20 mouse cellular contexts compared by ENCODE assay signal in the genomic region with DNA sequence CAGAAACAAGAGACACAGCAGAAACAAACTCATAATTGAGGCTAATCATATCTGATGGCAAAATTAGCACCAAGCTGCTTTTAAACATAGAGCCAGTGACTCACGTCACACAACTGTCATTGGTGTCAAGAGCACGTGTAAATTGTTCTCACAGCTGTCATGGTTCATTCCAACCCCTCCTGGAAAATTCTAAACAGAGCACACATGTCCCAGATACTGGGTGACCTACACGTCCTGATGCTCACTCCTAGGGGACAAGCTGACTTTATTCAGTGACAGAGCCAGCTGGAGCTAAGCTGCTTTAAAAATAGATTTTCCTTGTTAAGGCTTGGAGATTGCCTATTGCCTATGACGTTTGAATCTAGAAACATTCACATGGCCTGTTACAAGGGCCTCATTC.
A peak's percentile ranks its signal among the peaks of the same experiment; 100 is the strongest.
DNase-seq lines count a peak whose midpoint lies in the region; ATAC-seq and TF ChIP-seq lines count a peak whose summit lies in the region.
"Had no signal": no experiment of that assay in that cellular context is flagged by ENCODE, and none has a peak within 500 bp of the region (broad histone marks: within the 10 kb centered on the region; RNA-seq: fewer than 3 reads in every experiment).

No protein-coding gene starts in this region.

- H3K27ac ChIP-seq in gastrocnemius, adult 2 months: peak overlapping the region; percentile 57
- H3K27ac ChIP-seq in embryonic facial prominence, embryonic 15.5 days (replicated peaks): no peak overlapping the region
- peak overlapping the region; percentile 81 for H3K27ac ChIP-seq in heart, embryonic 13.5 days (replicated peaks)
- H3K27ac ChIP-seq in left cerebral cortex, adult 2 months: no peak overlapping the region
- H3K27ac ChIP-seq: forebrain, embryonic 13.5 days; hindbrain, embryonic 13.5 days; liver, embryonic 12.5 days; lung, embryonic 15.5 days; stomach, postnatal 0 days had no signal

- intact Hi-C loops in gastrocnemius, adult 2 months (cut with DNase I): no loop called here
- intact Hi-C loops in left cerebral cortex, adult 2 months (cut with DNase I): no loop called here

- peaks cover 5% of the 10 kb centered on the region; the same call in 1 of the 2 replicates for H3K4me1 ChIP-seq in embryonic facial prominence, embryonic 15.5 days
- H3K4me1 ChIP-seq in heart, embryonic 13.5 days: peaks cover 38% of the 10 kb centered on the region
- H3K4me1 ChIP-seq: liver, embryonic 12.5 days; megakaryocyte, embryonic 14.5 days had no signal

- no peaks in the 10 kb centered on the region for H3K9me3 ChIP-seq in embryonic facial prominence, embryonic 15.5 days (replicated peaks)
- 0 out of 2 replicates have a peak, but pooled peaks cover 5% of the 10 kb centered on the region for H3K9me3 ChIP-seq in heart, embryonic 13.5 days
- H3K9me3 ChIP-seq: lung, embryonic 15.5 days had no signal

- H3K36me3 ChIP-seq in embryonic facial prominence, embryonic 15.5 days: no peaks in the 10 kb centered on the region
- no peaks in the 10 kb centered on the region for H3K36me3 ChIP-seq in heart, embryonic 13.5 days
- no peaks in the 10 kb centered on the region for H3K36me3 ChIP-seq in myocyte (ENCODE audit: control insufficient read depth, insufficient read depth)
- H3K36me3 ChIP-seq: hindbrain, embryonic 13.5 days; liver, embryonic 12.5 days; lung, embryonic 15.5 days had no signal

- ATAC-seq in embryonic facial prominence, embryonic 15.5 days (ENCODE audit: insufficient number of reproducible peaks, low FRiP score, low TSS enrichment, low read depth): 0 out of 2 replicates have a peak, but pooled peaks have one; percentile 51
- ATAC-seq in heart, embryonic 13.5 days (ENCODE audit: extremely low read depth, insufficient number of reproducible peaks, low FRiP score, low TSS enrichment): 0 out of 2 replicates have a peak, but pooled peaks have one; percentile 46
- ATAC-seq: forebrain, embryonic 13.5 days; intestine, postnatal 0 days; liver, embryonic 12.5 days had no signal

- H3K27me3 ChIP-seq in embryonic facial prominence, embryonic 15.5 days: no peaks in the 10 kb centered on the region
- no peaks in the 10 kb centered on the region for H3K27me3 ChIP-seq in heart, embryonic 13.5 days (replicated peaks)
- H3K27me3 ChIP-seq in myocyte (ENCODE audit: control insufficient read depth, insufficient read depth, insufficient read length): no peaks in the 10 kb centered on the region
- H3K27me3 ChIP-seq: forebrain, embryonic 13.5 days; hindbrain, embryonic 13.5 days; liver, embryonic 12.5 days; lung, embryonic 15.5 days had no signal

- H3ac ChIP-seq in myocyte (ENCODE audit: control insufficient read depth, insufficient read length): no peak overlapping the region

- H3K4me2 ChIP-seq in embryonic facial prominence, embryonic 15.5 days (replicated peaks): no peak overlapping the region
- no peak overlapping the region for H3K4me2 ChIP-seq in heart, embryonic 13.5 days
- no peak overlapping the region for H3K4me2 ChIP-seq in myocyte (ENCODE audit: low read depth)
- H3K4me2 ChIP-seq: forebrain, embryonic 13.5 days; hindbrain, embryonic 13.5 days; liver, embryonic 12.5 days; lung, embryonic 15.5 days had no signal

- TF ChIP-seq CTCF in gastrocnemius, adult 2 months (IDR thresholded peaks at IDR 0.05): no peak
- no peak for TF ChIP-seq CTCF in left cerebral cortex, adult 2 months (IDR thresholded peaks at IDR 0.05)

- no peak for TF ChIP-seq POLR2A in myocyte (IDR thresholded peaks at IDR 0.05; ENCODE audit: insufficient read length, low read depth)

- H3K4me3 ChIP-seq in gastrocnemius, adult 2 months: no peak overlapping the region
- no peak overlapping the region for H3K4me3 ChIP-seq in embryonic facial prominence, embryonic 15.5 days (replicated peaks)
- no peak overlapping the region for H3K4me3 ChIP-seq in heart, embryonic 13.5 days
- H3K4me3 ChIP-seq in myocyte: no peak overlapping the region
- H3K4me3 ChIP-seq in left cerebral cortex, adult 2 months: no peak overlapping the region
- H3K4me3 ChIP-seq: forebrain, embryonic 13.5 days; hindbrain, embryonic 13.5 days; liver, embryonic 12.5 days; lung, embryonic 15.5 days; megakaryocyte, embryonic 14.5 days had no signal

- H3K9ac ChIP-seq in embryonic facial prominence, embryonic 15.5 days: no peak overlapping the region
- no peak overlapping the region for H3K9ac ChIP-seq in heart, embryonic 13.5 days
- H3K9ac ChIP-seq: forebrain, embryonic 13.5 days; hindbrain, embryonic 13.5 days; liver, embryonic 12.5 days; lung, embryonic 15.5 days had no signal

- whole genome bisulfite sequencing in embryonic facial prominence, embryonic 15.5 days: 44% methylated on average over 4 of the region's 4 CpGs
- 17% methylated on average over 4 of the region's 4 CpGs for WGBS in heart, embryonic 13.5 days

- H3K79me2 ChIP-seq in myocyte (ENCODE audit: control insufficient read depth, insufficient read depth): no peaks in the 10 kb centered on the region

- DNase-seq in gastrocnemius, adult 2 months: no peak
- DNase-seq in gastrocnemius, postnatal 4 days (ENCODE audit: low spot score in 2 of 2): no peak
- DNase-seq in cerebellum, adult 18-20 months: no peak
- DNase-seq in left cerebral cortex, adult 2 months (ENCODE audit: extremely low spot score in 1 of 2, low spot score in 2 of 2): no peak
- DNase-seq in Muller cell, postnatal 12 days (ENCODE audit: inconsistent ontology term): no peak
- DNase-seq: adrenal gland, adult 2 months; cerebellum, adult 11-12 months; gastrocnemius, postnatal 10 days; kidney, postnatal 25 days; thymus, postnatal 4 days had no signal

TF ChIP-seq in myocyte, 11 proteins besides CTCF, POLR2A, EP300 and RAD21:
- TF ChIP-seq TCF12 (IDR thresholded peaks at IDR 0.05; ENCODE audit: insufficient read depth, poor library complexity, severe bottlenecking): peak; percentile 66
- TF ChIP-seq MYOD1 (IDR thresholded peaks at IDR 0.05; ENCODE audit: control insufficient read depth in 1 of 3, insufficient read length in 2 of 3, low read depth in 2 of 3): peak; percentile 26 to 76 (median 55)
- no peak for TF ChIP-seq MAX (IDR thresholded peaks at IDR 0.05; ENCODE audit: low read depth)
- no peak for TF ChIP-seq POLR2AphosphoS2 (IDR thresholded peaks at IDR 0.05; ENCODE audit: insufficient read length, low read depth)
- no peak for TF ChIP-seq REST (IDR thresholded peaks at IDR 0.05; ENCODE audit: insufficient read depth, insufficient read length)
- TF ChIP-seq CEBPB (IDR thresholded peaks at IDR 0.05; ENCODE audit: insufficient read depth, poor library complexity, severe bottlenecking): no peak
- TF ChIP-seq E2F4 (IDR thresholded peaks at IDR 0.05; ENCODE audit: insufficient read depth): no peak
- peak; percentile 61 for TF ChIP-seq TCF3 (IDR thresholded peaks at IDR 0.05; ENCODE audit: insufficient read length, low read depth)
- peak in 2 of 3 experiments; percentile 73 to 82 for TF ChIP-seq MYOG (IDR thresholded peaks at IDR 0.05; ENCODE audit: control insufficient read depth in 1 of 3, insufficient read depth in 1 of 3, insufficient read length in 2 of 3, low read depth in 2 of 3)

Comparison
In these comparisons a context has a peak if more than half of its experiments do, and no peak if none do; other contexts are left out.
1. H3K27ac ChIP-seq: peak in gastrocnemius, adult 2 months (single experiment) and heart, embryonic 13.5 days (single experiment); none in embryonic facial prominence, embryonic 15.5 days (single experiment) and left cerebral cortex, adult 2 months (single experiment).